Mouse (Mus musculus): ENCODE data around the gene Olfr429. TPM values are rescaled to one million over a fixed set of nuclear protein-coding genes. Genes with fewer than 3 reads are reported as not detected.

Olfr429 gene
- not detected for polyA plus RNA-seq (2017; shearing (Covaris generic))

DNA sequence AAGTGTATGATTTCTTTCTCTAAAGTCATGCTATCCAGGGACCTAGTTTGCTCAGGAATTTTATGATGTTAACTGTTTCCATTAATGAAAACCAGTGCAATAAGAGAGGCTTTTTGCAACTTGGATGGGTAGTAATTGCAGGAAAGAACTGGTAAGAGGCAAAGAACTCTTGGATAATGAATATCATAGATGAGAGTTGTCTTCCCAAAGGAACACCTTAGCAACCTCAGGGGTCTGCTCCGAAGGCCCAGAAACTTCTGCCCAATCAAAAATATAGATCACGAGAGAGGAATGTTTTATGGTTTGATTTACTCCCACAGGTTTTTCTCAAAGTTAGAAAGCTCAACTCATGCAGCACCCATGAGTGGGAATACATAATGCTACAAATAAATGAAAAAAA, at the start of gene Olfr429:
Olfr429 (plus strand) TSS at position 301 of the 400 bp plus-strand sequence.

DNA sequence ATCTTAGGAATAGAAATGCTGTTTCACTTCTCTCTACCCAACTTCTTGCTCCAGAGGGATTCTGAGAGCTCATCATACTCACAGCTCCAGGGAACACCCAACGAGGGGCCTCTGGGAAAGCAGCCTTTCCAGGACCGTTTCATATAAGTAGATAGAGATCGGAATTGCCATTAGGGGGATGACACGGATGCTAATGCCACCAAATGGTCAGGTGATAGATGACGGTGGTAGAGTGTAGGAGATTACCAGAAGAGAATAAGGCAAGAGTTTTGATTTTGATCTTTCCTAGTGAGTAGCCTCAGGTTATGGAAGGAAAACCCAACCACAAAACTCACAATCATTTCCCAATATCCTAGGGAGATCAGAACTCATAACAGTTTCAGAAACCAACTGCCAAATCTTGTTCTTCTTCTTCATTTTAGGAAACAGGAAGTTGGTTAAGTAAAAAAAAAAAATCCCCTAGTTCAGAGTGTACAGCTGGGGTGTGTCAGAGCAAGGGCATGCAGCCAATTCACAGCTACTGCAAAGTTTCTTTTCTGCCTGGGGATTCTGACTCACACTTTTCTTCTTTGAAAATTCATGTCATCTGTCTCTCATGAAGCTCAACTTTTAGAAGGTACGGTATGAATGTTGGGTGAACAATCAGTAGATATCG, 43.5 kb upstream of the Olfr429 start, which contains the start of gene Olfr433:
Olfr433 (plus strand) TSS at position 183 of the 655 bp plus-strand sequence.

DNA sequence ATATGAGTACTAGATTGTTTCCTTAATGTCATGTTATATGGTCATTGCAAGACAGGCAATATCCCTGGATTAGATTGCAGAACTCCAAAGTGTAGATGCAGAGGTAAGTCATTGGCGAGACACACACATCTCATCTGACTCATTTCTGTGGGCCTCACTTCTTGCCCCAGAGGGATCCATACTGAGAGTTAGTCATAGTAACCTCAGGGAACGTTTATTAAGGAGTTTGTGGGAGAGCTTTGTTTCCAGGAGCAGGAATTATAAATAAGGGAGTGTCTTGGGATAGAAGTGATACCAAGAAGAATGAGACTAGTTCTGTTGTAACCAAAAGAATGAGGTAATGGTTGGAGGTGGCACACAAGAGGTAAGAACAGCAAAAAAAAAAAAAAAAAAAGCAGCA, 35.2 kb upstream of the Olfr429 start, which contains the start of gene Olfr432:
Olfr432 (plus strand) TSS at position 313 of the 400 bp plus-strand sequence.

DNA sequence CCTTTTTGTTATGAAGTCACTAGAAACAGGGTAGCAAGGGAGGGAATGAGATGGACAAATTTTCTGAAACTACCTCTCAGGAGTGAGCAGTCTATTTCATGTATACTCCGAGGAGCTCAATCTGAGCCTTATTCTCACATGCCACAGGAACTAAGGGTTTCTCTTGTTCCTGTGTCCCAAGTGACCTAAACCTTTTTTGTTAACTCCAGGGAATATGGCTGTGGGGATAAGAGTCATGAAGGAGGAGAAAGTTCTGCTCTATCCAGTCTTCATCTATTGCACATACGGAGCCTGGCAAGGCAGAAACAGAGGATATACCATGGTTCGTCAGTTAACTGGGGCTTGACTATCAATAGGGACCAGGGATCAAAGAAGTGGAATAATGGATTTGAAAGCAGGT, 17.8 kb upstream of the Olfr429 start, which contains the start of gene Olfr430:
Olfr430 (plus strand) TSS at position 301 of the 400 bp plus-strand sequence.

DNA sequence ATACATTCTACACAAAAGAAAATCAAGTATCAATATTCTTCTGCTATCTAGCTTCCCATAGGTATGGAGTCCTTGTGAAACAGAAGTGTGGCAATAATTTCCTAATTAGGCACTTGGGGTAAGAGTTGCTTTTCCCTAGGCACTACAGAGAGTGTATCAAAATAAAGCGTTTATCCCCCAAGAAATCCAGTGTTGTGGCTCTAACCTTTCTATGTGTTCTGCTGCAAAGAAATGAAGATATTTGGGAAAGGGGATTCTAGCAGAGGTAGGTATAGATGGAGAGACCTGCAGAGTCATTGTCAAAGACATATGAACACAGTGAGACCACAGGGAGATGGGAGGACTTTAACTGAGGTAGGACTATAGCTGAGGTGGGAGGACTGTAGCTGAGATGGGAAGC, 12.5 kb downstream of the Olfr429 start, which contains the start of gene Olfr427:
Olfr427 (plus strand) TSS at position 301 of the 400 bp plus-strand sequence.

DNA sequence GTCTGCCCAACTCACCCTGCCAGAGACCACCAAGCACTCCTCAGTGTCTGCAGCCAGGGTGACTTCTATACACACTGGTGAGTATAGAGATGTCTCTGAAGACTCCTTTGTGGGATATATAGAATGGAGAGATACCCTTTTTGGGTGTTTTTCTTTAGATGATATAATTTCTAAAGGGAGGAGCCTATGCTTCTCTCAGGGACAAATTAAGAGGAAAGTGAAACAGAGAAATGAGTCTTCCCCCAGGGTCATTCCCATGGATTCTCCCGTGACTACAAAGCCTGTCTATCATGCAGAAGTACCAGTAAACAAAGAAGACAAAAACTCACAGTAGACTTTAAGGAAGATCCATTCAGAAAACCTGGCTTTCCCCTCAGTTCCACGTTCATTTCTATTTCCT, 36.9 kb downstream of the Olfr429 start, which contains the start of gene Olfr231:
Olfr231 (minus strand) TSS at position 101 of the 400 bp plus-strand sequence.

DNA sequence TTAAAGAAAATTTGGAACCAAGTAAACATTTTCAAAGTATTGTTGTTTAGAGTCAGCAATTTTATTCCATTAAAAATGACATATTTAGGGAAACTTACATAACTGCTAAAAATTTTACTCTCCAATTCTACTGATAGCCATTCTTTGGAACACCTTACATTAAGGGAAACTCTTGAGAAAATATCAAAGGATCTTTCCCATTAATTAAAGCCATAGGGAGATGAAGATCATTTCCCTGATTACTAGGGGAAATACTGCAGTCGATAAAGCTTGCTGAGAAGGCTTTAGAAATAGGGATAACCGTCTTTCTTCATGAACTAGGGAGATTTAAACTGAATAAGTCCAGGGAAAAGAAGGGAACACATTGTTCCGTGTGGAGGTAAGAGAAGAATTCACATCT, 47.1 kb downstream of the Olfr429 start, which contains the start of gene Olfr424:
Olfr424 (plus strand) TSS at position 301 of the 400 bp plus-strand sequence.

Other genes with a start within 250 kb of the Olfr429 start
- gene Ifi211, start 171.3 kb upstream of the Olfr429 start, polyA plus RNA-seq (2017; shearing (Covaris generic)) = 0.24 TPM
- gene Mndal, start 141.8 kb upstream of the Olfr429 start, polyA plus RNA-seq (2017; shearing (Covaris generic)) = 242 TPM
- 150 TPM for gene Ifi203, start 141.7 kb upstream of the Olfr429 start, polyA plus RNA-seq (2017; shearing (Covaris generic))
- not detected for gene Ifi202b, start 101.6 kb upstream of the Olfr429 start, polyA plus RNA-seq (2017; shearing (Covaris generic))
- gene Ifi205, start 52.5 kb upstream of the Olfr429 start, polyA plus RNA-seq (2017; shearing (Covaris generic)) = not detected
- not detected for gene Olfr433, start 43.6 kb upstream of the Olfr429 start, polyA plus RNA-seq (2017; shearing (Covaris generic))
- 0.49 TPM for gene Olfr432, start 35.1 kb upstream of the Olfr429 start, polyA plus RNA-seq (2017; shearing (Covaris generic))
- not detected for gene Olfr430, start 17.7 kb upstream of the Olfr429 start, polyA plus RNA-seq (2017; shearing (Covaris generic))
- not detected for gene Olfr427, start 12.6 kb downstream of the Olfr429 start, polyA plus RNA-seq (2017; shearing (Covaris generic))
- gene Olfr231, start 36.8 kb downstream of the Olfr429 start, polyA plus RNA-seq (2017; shearing (Covaris generic)) = not detected
- not detected for gene Olfr424, start 47.2 kb downstream of the Olfr429 start, polyA plus RNA-seq (2017; shearing (Covaris generic))
- gene Olfr420, start 71.3 kb downstream of the Olfr429 start, polyA plus RNA-seq (2017; shearing (Covaris generic)) = not detected
- 0.04 TPM for gene Spta1, start 88.4 kb downstream of the Olfr429 start, polyA plus RNA-seq (2017; shearing (Covaris generic))
- gene Olfr419, start 167.7 kb downstream of the Olfr429 start, polyA plus RNA-seq (2017; shearing (Covaris generic)) = not detected
- not detected for gene Mptx1, start 246.2 kb downstream of the Olfr429 start, polyA plus RNA-seq (2017; shearing (Covaris generic))

All from naive thymus-derived CD4-positive, alpha-beta T cell, adult 5 months (primary cell).